In the genomic region with DNA sequence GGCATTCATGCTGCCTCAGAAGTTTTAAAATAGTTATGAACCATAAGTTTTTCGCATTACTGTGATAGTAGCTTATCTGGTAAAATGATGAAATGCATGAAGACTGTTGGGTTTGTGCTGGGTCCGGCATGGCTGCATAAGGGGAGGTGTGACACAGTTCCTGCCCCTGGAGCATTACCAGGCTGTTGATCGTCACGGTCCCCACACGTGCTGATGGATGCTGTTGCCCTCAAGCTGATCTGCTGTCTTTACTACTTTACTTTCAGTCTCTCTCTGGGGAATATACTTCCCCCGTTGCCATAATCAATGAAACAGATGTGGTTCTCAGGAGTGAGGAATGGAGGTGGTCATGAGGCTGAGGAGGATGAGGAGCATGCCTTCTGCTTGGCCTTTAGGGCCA, we compare ENCODE assay signal across 26 mouse cellular contexts.
"Had no signal": no experiment of that assay in that cellular context is flagged by ENCODE, and none has a peak within 500 bp of the region (broad histone marks: within the 10 kb centered on the region; RNA-seq: fewer than 3 reads in every experiment).

No protein-coding gene starts in this region.

- ATAC-seq: hindbrain, embryonic 16.5 days; inflammation-experienced regulatory T-cells, adult 6 months; intestine, embryonic 15.5 days; intestine, postnatal 0 days; liver, embryonic 12.5 days had no signal

- DNase-seq: gastrocnemius, postnatal 14 days; gastrocnemius, postnatal 36 days; heart, adult 2 months; heart, postnatal 14 days; heart, postnatal 4 days; kidney, adult 18-20 months; kidney, adult 8-10 months; kidney, postnatal 10 days; kidney, postnatal 25 days; kidney, postnatal 4 days; layer of hippocampus, adult 9-11 months; layer of hippocampus, postnatal 36 days; left cerebral cortex, postnatal 4 days had no signal

- H3K27ac ChIP-seq: heart, adult 2 months; heart, embryonic 13.5 days; heart, embryonic 15.5 days; hindbrain, embryonic 10.5 days; hindbrain, embryonic 12.5 days; hindbrain, embryonic 14.5 days; intestine, embryonic 15.5 days; limb, embryonic 13.5 days; limb, embryonic 15.5 days; liver, embryonic 12.5 days; liver, embryonic 14.5 days had no signal

- H3K4me3 ChIP-seq: heart, adult 2 months; heart, embryonic 13.5 days; heart, embryonic 15.5 days; hindbrain, embryonic 10.5 days; hindbrain, embryonic 12.5 days; intestine, embryonic 15.5 days; limb, embryonic 13.5 days; limb, embryonic 15.5 days; liver, embryonic 12.5 days had no signal
